Mouse (Mus musculus) ES-Bruce4 (cell line): ENCODE data around the gene Ntn3.

Experiments
- CTCF ChIP-seq: IDR thresholded peaks from one replicate; pipeline ENCODE4 v1.8.1; 2011; ENCODE audit warnings: low read depth, low read length
- EP300 ChIP-seq: IDR thresholded peaks from 2 replicates; pipeline ENCODE4 v1.6.1; 2011; ENCODE audit warnings: low read depth, low read length; ENCODE audit not compliant: insufficient read depth
- POLR2A ChIP-seq: IDR thresholded peaks from one replicate; pipeline ENCODE4 v1.8.1; 2011; ENCODE audit warnings: low read length; ENCODE audit not compliant: insufficient read depth

- TF ChIP-seq CTCF (no peak), POLR2A (peak; percentile 95), EP300 (0 out of 2 replicates have a peak, but pooled peaks have one; percentile 5)
These were observed 39.8 kb downstream of the Ntn3 start, which contains the start of gene Atp6v0c for GRCm38 (mm10) chr17:24169317-24170065.
